Mouse (Mus musculus) limb, embryonic 11.5 days (tissue): ENCODE measurements around the gene Pgam2. TPM values are rescaled to one million over a fixed set of nuclear protein-coding genes. Genes with fewer than 3 reads are reported as not detected.
"Not testable (repeated sequence)": the region's sequence is repeated elsewhere in the genome, so short reads cannot be mapped to it uniquely, and the experiment has no call there.

ENCODE experiments used
- ATAC-seq: fragments of 200-750 bp; cut with Nextera tagmentation; 2 replicates; pipeline ENCODE4 v1.8.0; 2017; ENCODE audit warnings: low read depth; ENCODE audit not compliant: insufficient number of reproducible peaks, low FRiP score, low TSS enrichment
- DNase-seq: peaks from one replicate; pipeline ENCODE4 v3.0.0-alpha.2; 2015; ENCODE audit warnings: low spot score
- H3K27ac ChIP-seq: fragments of 300-500 bp; sonication (generic); replicated peaks from 2 replicates; pipeline ENCODE4 v1.5.1; 2014; ENCODE audit warnings: low read depth, mild to moderate bottlenecking, low read length
- H3K27me3 ChIP-seq: fragments of 300-500 bp; sonication (generic); 2 replicates; pipeline ENCODE4 v1.6.1; 2014; ENCODE audit warnings: mild to moderate bottlenecking, low read length, mixed read lengths; ENCODE audit not compliant: control insufficient read depth, insufficient read depth
- H3K36me3 ChIP-seq: fragments of 300-500 bp; sonication (generic); 2 replicates; pipeline ENCODE4 v1.6.1; 2014; ENCODE audit warnings: mild to moderate bottlenecking, low read length, moderate library complexity, mixed read lengths; ENCODE audit not compliant: control insufficient read depth, insufficient read depth
- H3K4me1 ChIP-seq: fragments of 300-500 bp; sonication (generic); 2 replicates; pipeline ENCODE4 v1.6.1; 2014; ENCODE audit warnings: low read length, mixed read lengths; ENCODE audit not compliant: control insufficient read depth, insufficient read depth
- H3K4me2 ChIP-seq: fragments of 300-500 bp; sonication (generic); 2 replicates; pipeline ENCODE4 v1.6.1; 2014; ENCODE audit warnings: low read depth, mild to moderate bottlenecking, moderate library complexity; ENCODE audit not compliant: severe bottlenecking
- H3K4me3 ChIP-seq: fragments of 300-500 bp; sonication (generic); 2 replicates; pipeline ENCODE4 v1.5.1; 2014; ENCODE audit warnings: low read depth, low read length
- H3K9ac ChIP-seq: fragments of 300-500 bp; sonication (generic); 2 replicates; pipeline ENCODE4 v1.6.1; 2014; ENCODE audit warnings: mild to moderate bottlenecking, low read length
- H3K9me3 ChIP-seq: fragments of 300-500 bp; sonication (generic); 2 replicates; pipeline ENCODE4 v1.6.1; 2016; ENCODE audit warnings: low read length; ENCODE audit not compliant: control insufficient read depth
- WGBS: fragments of 180-500 bp; shearing (Covaris S2); extraction: QIAGEN DNeasy Blood & Tissue Kit; methylation state at CpG from one replicate; pipeline ENCODE4 v1.1.7; 2014; 5-methylcytosine and 5-hydroxymethylcytosine counted together
- polyA plus RNA-seq: library from polyadenylated mRNA; unstranded; fragments of >200 nt; fragmentation: Nextera tagmentation; extraction: Ambion mirVana; gene quantifications from 2 replicates; pipeline ENCODE4 v1.2.1, GENCODE M21; 2014

Gene Pgam2
- polyA plus RNA-seq, 1 experiment from 2014 or later: 16.3 TPM

GRCm38 (mm10) chr11:5827931-5828330 is 24.4 kb upstream of the Pgam2 start:
- Histone ChIP-seq H3K9ac (no peak overlapping the region), H3K36me3 (no peaks in the 10 kb centered on the region), H3K4me1 (no peaks in the 10 kb centered on the region), H3K27ac (no peak overlapping the region), H3K27me3 (no peaks in the 10 kb centered on the region), H3K4me3 (no peak overlapping the region), H3K9me3 (no peaks in the 10 kb centered on the region), H3K4me2 (no peak overlapping the region)
- DNase-seq: no peak
- ATAC-seq: no peak
- 86% methylated on average over 5 of the region's 5 CpGs for WGBS

- H3K27ac ChIP-seq: no peak overlapping the region
- H3K4me1 ChIP-seq: no peaks in the 10 kb centered on the region
- no peak overlapping the region for H3K9ac ChIP-seq
- H3K9me3 ChIP-seq: no peaks in the 10 kb centered on the region
- ATAC-seq (no peak), DNase-seq (no peak)
- no peaks in the 10 kb centered on the region for H3K36me3 ChIP-seq
- H3K27me3 ChIP-seq: no peaks in the 10 kb centered on the region
- no peak overlapping the region for H3K4me3 ChIP-seq
- no peak overlapping the region for H3K4me2 ChIP-seq
Observed at GRCm38 (mm10) chr11:5825432-5825831, 21.9 kb upstream of the Pgam2 start.

- H3K27ac ChIP-seq: no peak overlapping the region
- no peaks in the 10 kb centered on the region for H3K9me3 ChIP-seq
- ATAC-seq: no peak
- no peak overlapping the region for H3K9ac ChIP-seq
- DNase-seq: no peak
- no peaks in the 10 kb centered on the region for H3K4me1 ChIP-seq
- no peaks in the 10 kb centered on the region for H3K27me3 ChIP-seq
- WGBS: 69% methylated on average over 2 of the region's 2 CpGs
- no peak overlapping the region for H3K4me2 ChIP-seq
- H3K36me3 ChIP-seq: no peaks in the 10 kb centered on the region
- no peak overlapping the region for H3K4me3 ChIP-seq
Observed at GRCm38 (mm10) chr11:5819223-5819622, 15.7 kb upstream of the Pgam2 start.

GRCm38 (mm10) chr11:5813381-5813780 is 9.8 kb upstream of the Pgam2 start:
- Histone ChIP-seq H3K27ac (no peak overlapping the region), H3K27me3 (no peaks in the 10 kb centered on the region), H3K9me3 (no peaks in the 10 kb centered on the region), H3K36me3 (no peaks in the 10 kb centered on the region), H3K9ac (no peak overlapping the region), H3K4me3 (no peak overlapping the region), H3K4me1 (no peaks in the 10 kb centered on the region), H3K4me2 (no peak overlapping the region)
- DNase-seq (no peak), ATAC-seq (no peak)
- 72% methylated on average over 10 of the region's 10 CpGs for WGBS

- not testable (repeated sequence) for H3K36me3 ChIP-seq, H3K4me3 ChIP-seq, H3K4me2 ChIP-seq, H3K9me3 ChIP-seq, ATAC-seq, H3K4me1 ChIP-seq, H3K27me3 ChIP-seq, DNase-seq, H3K9ac ChIP-seq, H3K27ac ChIP-seq
- WGBS: 90% methylated on average over 4 of the region's 4 CpGs
Observed at GRCm38 (mm10) chr11:5809487-5809886, 6.0 kb upstream of the Pgam2 start.

GRCm38 (mm10) chr11:5807956-5808355 is 4.4 kb upstream of the Pgam2 start:
- DNase-seq (no peak), ATAC-seq (no peak)
- WGBS: 88% methylated on average over 9 of the region's 9 CpGs
- Histone ChIP-seq H3K27ac (no peak overlapping the region), H3K4me1 (0 out of 2 replicates have a peak, but pooled peaks cover 3% of the 10 kb centered on the region), H3K27me3 (no peaks in the 10 kb centered on the region), H3K9ac (no peak overlapping the region), H3K4me3 (no peak overlapping the region), H3K9me3 (no peaks in the 10 kb centered on the region), H3K36me3 (no peaks in the 10 kb centered on the region), H3K4me2 (no peak overlapping the region)

- Histone ChIP-seq H3K4me3 (no peak overlapping the region), H3K27ac (no peak overlapping the region; the same call in 1 of the 2 replicates), H3K4me1 (0 out of 2 replicates have a peak, but pooled peaks cover 8% of the 10 kb centered on the region), H3K9me3 (no peaks in the 10 kb centered on the region), H3K9ac (no peak overlapping the region), H3K27me3 (no peaks in the 10 kb centered on the region), H3K4me2 (no peak overlapping the region), H3K36me3 (peaks cover 3% of the 10 kb centered on the region)
- WGBS: 87% methylated on average over 3 of the region's 3 CpGs
- DNase-seq (no peak), ATAC-seq (no peak)
Observed at GRCm38 (mm10) chr11:5805711-5806110, 2.2 kb upstream of the Pgam2 start.

- 0 out of 2 replicates have a peak, but pooled peaks cover 8% of the 10 kb centered on the region for H3K4me1 ChIP-seq
- no peak overlapping the region for H3K9ac ChIP-seq
- ATAC-seq: no peak
- DNase-seq: no peak
- H3K36me3 ChIP-seq: peaks cover 15% of the 10 kb centered on the region
- H3K4me3 ChIP-seq: no peak overlapping the region
- no peaks in the 10 kb centered on the region for H3K9me3 ChIP-seq
- no peak overlapping the region for H3K27ac ChIP-seq
- WGBS: 78% methylated on average over 5 of the region's 5 CpGs
- H3K4me2 ChIP-seq: no peak overlapping the region
- H3K27me3 ChIP-seq: no peaks in the 10 kb centered on the region
Observed at GRCm38 (mm10) chr11:5804174-5804573, 641 bp upstream of the Pgam2 start.

- WGBS: 67% methylated on average over 8 of the region's 8 CpGs
- Histone ChIP-seq H3K4me2 (no peak overlapping the region), H3K4me1 (0 out of 2 replicates have a peak, but pooled peaks cover 8% of the 10 kb centered on the region), H3K9ac (no peak overlapping the region; the same call in 1 of the 2 replicates), H3K9me3 (no peaks in the 10 kb centered on the region), H3K27ac (no peak overlapping the region), H3K27me3 (no peaks in the 10 kb centered on the region), H3K4me3 (no peak overlapping the region), H3K36me3 (peaks cover 25% of the 10 kb centered on the region)
- ATAC-seq (no peak), DNase-seq (no peak)
Observed at GRCm38 (mm10) chr11:5802457-5803217, 896 bp downstream of the Pgam2 start.
